Comparison of ENCODE assay signal across 17 mouse cellular contexts in genomic region chr1:66349166-66349835, GRCm38 (mm10).
DNase-seq lines count a peak whose midpoint lies in the region; ATAC-seq and TF ChIP-seq lines count a peak whose summit lies in the region.
"Had no signal": no experiment of that assay in that cellular context is flagged by ENCODE, and none has a peak within 500 bp of the region (broad histone marks: within the 10 kb centered on the region; RNA-seq: fewer than 3 reads in every experiment).

No protein-coding gene starts in this region.

- ATAC-seq in limb, embryonic 13.5 days (ENCODE audit: low FRiP score, low read depth): peak; percentile 48; the same call in 1 of the 2 replicates
- 0 out of 2 replicates have a peak, but pooled peaks have one; percentile 27 for ATAC-seq in midbrain, embryonic 15.5 days (replicated peaks)
- no peak for ATAC-seq in liver, postnatal 0 days
- ATAC-seq: CD4-positive, CD25-positive, alpha-beta regulatory T cell, adult 4 months had no signal

- peaks cover 16% of the 10 kb centered on the region for H3K4me1 ChIP-seq in limb, embryonic 13.5 days
- H3K4me1 ChIP-seq in limb, embryonic 10.5 days: no peaks in the 10 kb centered on the region
- H3K4me1 ChIP-seq in cerebellum, adult 2 months (ENCODE audit: control insufficient read depth, insufficient read depth, low read length): peaks cover 13% of the 10 kb centered on the region; the same call in 1 of the 2 replicates
- H3K4me1 ChIP-seq in midbrain, embryonic 15.5 days: peaks cover 26% of the 10 kb centered on the region
- no peaks in the 10 kb centered on the region for H3K4me1 ChIP-seq in heart, embryonic 10.5 days
- no peaks in the 10 kb centered on the region for H3K4me1 ChIP-seq in liver, postnatal 0 days (ENCODE audit: insufficient read depth)
- H3K4me1 ChIP-seq: heart, embryonic 13.5 days; stomach, embryonic 15.5 days had no signal

- no peak overlapping the region for H3K27ac ChIP-seq in limb, embryonic 13.5 days
- H3K27ac ChIP-seq in limb, embryonic 10.5 days: no peak overlapping the region
- no peak overlapping the region for H3K27ac ChIP-seq in cerebellum, adult 2 months (ENCODE audit: insufficient read depth, low read length)
- H3K27ac ChIP-seq in midbrain, embryonic 15.5 days: 0 out of 2 replicates have a peak overlapping the region, but pooled peaks have one; percentile 30
- no peak overlapping the region for H3K27ac ChIP-seq in heart, embryonic 10.5 days
- H3K27ac ChIP-seq in liver, postnatal 0 days (ENCODE audit: low read depth): no peak overlapping the region
- H3K27ac ChIP-seq: heart, embryonic 13.5 days; liver, embryonic 14.5 days; stomach, embryonic 15.5 days had no signal

- no peaks in the 10 kb centered on the region for H3K27me3 ChIP-seq in limb, embryonic 13.5 days
- H3K27me3 ChIP-seq in limb, embryonic 10.5 days (ENCODE audit: low read depth, poor library complexity, severe bottlenecking): no peaks in the 10 kb centered on the region
- no peaks in the 10 kb centered on the region for H3K27me3 ChIP-seq in cerebellum, adult 2 months (ENCODE audit: control insufficient read depth, insufficient read depth, low read length)
- H3K27me3 ChIP-seq in midbrain, embryonic 15.5 days (replicated peaks): no peaks in the 10 kb centered on the region
- H3K27me3 ChIP-seq in heart, embryonic 10.5 days (ENCODE audit: insufficient read depth, poor library complexity, severe bottlenecking): no peaks in the 10 kb centered on the region
- no peaks in the 10 kb centered on the region for H3K27me3 ChIP-seq in liver, postnatal 0 days (ENCODE audit: insufficient read depth, low read length)
- H3K27me3 ChIP-seq: heart, embryonic 13.5 days; stomach, embryonic 15.5 days had no signal

- 64% methylated on average over 3 of the region's 3 CpGs for WGBS in limb, embryonic 13.5 days
- 86% methylated on average over 3 of the region's 3 CpGs for WGBS in limb, embryonic 10.5 days
- 50% methylated on average over 3 of the region's 3 CpGs for WGBS in cerebellum, adult 2 months
- WGBS in midbrain, embryonic 15.5 days: 34% methylated on average over 3 of the region's 3 CpGs
- 61% methylated on average over 3 of the region's 3 CpGs for WGBS in heart, embryonic 10.5 days
- WGBS in liver, postnatal 0 days (ENCODE audit: insufficient replicate concordance): 87% methylated on average over 3 of the region's 3 CpGs

- H3K36me3 ChIP-seq in limb, embryonic 13.5 days: no peaks in the 10 kb centered on the region
- no peaks in the 10 kb centered on the region for H3K36me3 ChIP-seq in limb, embryonic 10.5 days
- no peaks in the 10 kb centered on the region for H3K36me3 ChIP-seq in midbrain, embryonic 15.5 days (replicated peaks)
- H3K36me3 ChIP-seq in heart, embryonic 10.5 days: no peaks in the 10 kb centered on the region
- H3K36me3 ChIP-seq in liver, postnatal 0 days (replicated peaks; ENCODE audit: insufficient read depth, low read length): no peaks in the 10 kb centered on the region
- H3K36me3 ChIP-seq: heart, embryonic 13.5 days; stomach, embryonic 15.5 days had no signal

- no peak for TF ChIP-seq CTCF in cerebellum, adult 2 months (IDR thresholded peaks at IDR 0.05; ENCODE audit: borderline replicate concordance, insufficient read depth, low read depth, low read length)
- TF ChIP-seq CTCF in liver, postnatal 0 days (IDR thresholded peaks at IDR 0.05; ENCODE audit: low read depth): no peak

- no peak for TF ChIP-seq EP300 in liver, postnatal 0 days (IDR thresholded peaks at IDR 0.05; ENCODE audit: low read depth)

- H3K9ac ChIP-seq in limb, embryonic 13.5 days: no peak overlapping the region
- H3K9ac ChIP-seq in midbrain, embryonic 15.5 days: no peak overlapping the region
- H3K9ac ChIP-seq in liver, postnatal 0 days (replicated peaks): no peak overlapping the region
- H3K9ac ChIP-seq: heart, embryonic 13.5 days; liver, embryonic 14.5 days; stomach, embryonic 15.5 days had no signal

- TF ChIP-seq POLR2A in cerebellum, adult 2 months (IDR thresholded peaks at IDR 0.05; ENCODE audit: borderline replicate concordance, insufficient read depth, low read length): no peak

- no peaks in the 10 kb centered on the region for H3K9me3 ChIP-seq in limb, embryonic 13.5 days
- no peaks in the 10 kb centered on the region for H3K9me3 ChIP-seq in limb, embryonic 10.5 days (replicated peaks)
- no peaks in the 10 kb centered on the region for H3K9me3 ChIP-seq in midbrain, embryonic 15.5 days
- H3K9me3 ChIP-seq in heart, embryonic 10.5 days: no peaks in the 10 kb centered on the region
- H3K9me3 ChIP-seq in liver, postnatal 0 days (ENCODE audit: low read length): no peaks in the 10 kb centered on the region
- H3K9me3 ChIP-seq: heart, embryonic 13.5 days; stomach, embryonic 15.5 days had no signal

- no peak overlapping the region for H3K4me2 ChIP-seq in limb, embryonic 13.5 days (replicated peaks)
- no peak overlapping the region for H3K4me2 ChIP-seq in midbrain, embryonic 15.5 days
- no peak overlapping the region for H3K4me2 ChIP-seq in liver, postnatal 0 days (ENCODE audit: low read depth, low read length)
- H3K4me2 ChIP-seq: heart, embryonic 13.5 days; stomach, embryonic 15.5 days had no signal

- DNase-seq in limb, embryonic 10.5 days (ENCODE audit: low spot score): no peak
- peak; percentile 32 to 52 for DNase-seq in cerebellum, adult 2 months
- peak; percentile 29 to 38 for DNase-seq in cerebellum, postnatal 36 days
- no peak for DNase-seq in thymus, postnatal 10 days (ENCODE audit: low spot score in 2 of 2)
- no peak for DNase-seq in heart, embryonic 10.5 days (ENCODE audit: low spot score)
- no peak for DNase-seq in liver, postnatal 0 days
- DNase-seq: adrenal gland, adult 8-10 months; kidney, adult 8-10 months; left cerebral cortex, postnatal 4 days; lung, postnatal 4 days; thymus, postnatal 25 days had no signal

- no peak overlapping the region for H3K4me3 ChIP-seq in limb, embryonic 13.5 days
- H3K4me3 ChIP-seq in limb, embryonic 10.5 days: no peak overlapping the region
- no peak overlapping the region for H3K4me3 ChIP-seq in cerebellum, adult 2 months (replicated peaks; ENCODE audit: insufficient read depth, low read depth, low read length)
- H3K4me3 ChIP-seq in midbrain, embryonic 15.5 days: no peak overlapping the region
- no peak overlapping the region for H3K4me3 ChIP-seq in heart, embryonic 10.5 days
- no peak overlapping the region for H3K4me3 ChIP-seq in liver, postnatal 0 days (ENCODE audit: low read depth, low read length)
- H3K4me3 ChIP-seq: heart, embryonic 13.5 days; stomach, embryonic 15.5 days had no signal

Comparison
In these comparisons a context has a peak if more than half of its experiments do, and no peak if none do; other contexts are left out.
1. DNase-seq: peak in cerebellum, adult 2 months (2 of 2) and cerebellum, postnatal 36 days (2 of 2); none in limb, embryonic 10.5 days (single experiment), thymus, postnatal 10 days (0 of 2), heart, embryonic 10.5 days (single experiment) and liver, postnatal 0 days (single experiment).